Mouse (Mus musculus) lung, postnatal 0 days (tissue): ENCODE data around the gene Sost. TPM values are rescaled to one million over a fixed set of nuclear protein-coding genes. Genes with fewer than 3 reads are reported as not detected.

Experiments
- ATAC-seq: fragments of 200-750 bp; cut with Nextera tagmentation; 2 replicates; pipeline ENCODE4 v1.8.0; 2017; ENCODE audit warnings: moderate library complexity
- DNase-seq: peaks from one replicate; pipeline ENCODE4 v3.0.0-alpha.2; 2016; ENCODE audit warnings: low spot score
- H3K27ac ChIP-seq: fragments of 300-500 bp; sonication (generic); 2 replicates; pipeline ENCODE4 v1.5.1; 2014; ENCODE audit warnings: antibody characterized with exemption, mild to moderate bottlenecking, low read length, mixed read lengths
- H3K27me3 ChIP-seq: fragments of 300-500 bp; sonication (generic); replicated peaks from 2 replicates; pipeline ENCODE4 v1.6.1; 2014; ENCODE audit warnings: low read length, mixed read lengths; ENCODE audit not compliant: insufficient read depth
- H3K36me3 ChIP-seq: fragments of 300-500 bp; sonication (generic); 2 replicates; pipeline ENCODE4 v1.6.1; 2014; ENCODE audit warnings: low read length, mixed read lengths; ENCODE audit not compliant: insufficient read depth
- H3K4me1 ChIP-seq: fragments of 300-500 bp; sonication (generic); 2 replicates; pipeline ENCODE4 v1.6.1; 2014; ENCODE audit warnings: antibody characterized with exemption, low read depth, low read length, mixed read lengths; ENCODE audit not compliant: insufficient read depth
- H3K4me2 ChIP-seq: fragments of 300-500 bp; sonication (generic); replicated peaks from 2 replicates; pipeline ENCODE4 v1.6.1; 2014; ENCODE audit warnings: low read depth, mild to moderate bottlenecking, low read length, moderate library complexity, mixed read lengths
- H3K4me3 ChIP-seq: fragments of 300-500 bp; sonication (generic); 2 replicates; pipeline ENCODE4 v1.5.1; 2014; ENCODE audit warnings: low read depth, low read length
- H3K9ac ChIP-seq: fragments of 300-500 bp; sonication (generic); replicated peaks from 2 replicates; pipeline ENCODE4 v1.6.1; 2014; ENCODE audit warnings: low read depth, mild to moderate bottlenecking
- H3K9me3 ChIP-seq: fragments of 300-500 bp; sonication (generic); 2 replicates; pipeline ENCODE4 v1.6.1; 2016; ENCODE audit warnings: low read length, mixed read lengths
- CTCF ChIP-seq: IDR thresholded peaks from 2 replicates; pipeline ENCODE4 v1.5.1; 2016; ENCODE audit warnings: antibody characterized with exemption, mild to moderate bottlenecking
- EP300 ChIP-seq: IDR thresholded peaks from 2 replicates; pipeline ENCODE4 v1.6.1; 2016; ENCODE audit warnings: antibody characterized with exemption, mild to moderate bottlenecking, control low read depth
- WGBS: fragments of 180-500 bp; shearing (Covaris S2); extraction: QIAGEN DNeasy Blood & Tissue Kit; methylation state at CpG from one replicate; pipeline ENCODE4 v1.1.7; 2014; 5-methylcytosine and 5-hydroxymethylcytosine counted together
- polyA plus RNA-seq: library from polyadenylated mRNA; unstranded; fragments of >200 nt; fragmentation: Nextera tagmentation; extraction: Ambion mirVana; gene quantifications from 2 replicates; pipeline ENCODE4 v1.2.1, GENCODE M21; 2015

Gene Sost
- polyA plus RNA-seq, 1 experiment from 2014 or later = not detected

- DNase-seq (peak; percentile 85), ATAC-seq (peak; percentile 71)
- Histone ChIP-seq H3K9me3 (no peaks in the 10 kb centered on the region), H3K36me3 (no peaks in the 10 kb centered on the region), H3K27me3 (no peaks in the 10 kb centered on the region; the same call in 1 of the 2 replicates), H3K4me1 (no peaks in the 10 kb centered on the region), H3K9ac (no peak overlapping the region), H3K4me2 (no peak overlapping the region), H3K4me3 (no peak overlapping the region), H3K27ac (no peak overlapping the region)
- peak; percentile 99 for TF ChIP-seq CTCF
- no peak for TF ChIP-seq EP300
- WGBS = 2% methylated on average over 6 of the region's 6 CpGs
Measured at GRCm38 (mm10) chr11:101919660-101920059, 47.2 kb downstream of the Sost start.

- no peak overlapping the region for H3K9ac ChIP-seq
- H3K36me3 ChIP-seq = no peaks in the 10 kb centered on the region
- H3K9me3 ChIP-seq = no peaks in the 10 kb centered on the region
- 60% methylated on average over 3 of the region's 3 CpGs for WGBS
- no peak overlapping the region for H3K4me3 ChIP-seq
- ATAC-seq (no peak), DNase-seq (no peak)
- no peak overlapping the region for H3K4me2 ChIP-seq
- H3K27ac ChIP-seq = no peak overlapping the region
- H3K4me1 ChIP-seq = no peaks in the 10 kb centered on the region
- H3K27me3 ChIP-seq = no peaks in the 10 kb centered on the region; the same call in 1 of the 2 replicates
- no peak for TF ChIP-seq EP300
- TF ChIP-seq CTCF = no peak
Measured at GRCm38 (mm10) chr11:101918609-101919008, 48.2 kb downstream of the Sost start.

GRCm38 (mm10) chr11:101916772-101917171 lies 50.0 kb downstream of the Sost start:
- Histone ChIP-seq H3K9ac (no peak overlapping the region), H3K36me3 (no peaks in the 10 kb centered on the region), H3K4me2 (no peak overlapping the region), H3K9me3 (no peaks in the 10 kb centered on the region), H3K27me3 (no peaks in the 10 kb centered on the region; the same call in 1 of the 2 replicates), H3K27ac (no peak overlapping the region), H3K4me1 (no peaks in the 10 kb centered on the region), H3K4me3 (no peak overlapping the region)
- 68% methylated on average over 3 of the region's 3 CpGs for WGBS
- peak; percentile 52 for TF ChIP-seq CTCF
- no peak for TF ChIP-seq EP300
- DNase-seq = no peak
- ATAC-seq = no peak

GRCm38 (mm10) chr11:101913591-101913990 lies 53.2 kb downstream of the Sost start:
- TF ChIP-seq EP300 (no peak), CTCF (peak; percentile 37)
- ATAC-seq = no peak
- Histone ChIP-seq H3K4me3 (no peak overlapping the region), H3K9me3 (no peaks in the 10 kb centered on the region), H3K27me3 (no peaks in the 10 kb centered on the region; the same call in 1 of the 2 replicates), H3K4me1 (no peaks in the 10 kb centered on the region), H3K36me3 (no peaks in the 10 kb centered on the region), H3K4me2 (no peak overlapping the region), H3K27ac (no peak overlapping the region), H3K9ac (no peak overlapping the region)
- DNase-seq = no peak
- 50% methylated on average over 8 of the region's 8 CpGs for WGBS

Other genes with a start within 250 kb of the Sost start
- 16.4 and 20.3 TPM in 2 replicates for gene Dhx8, start 234.1 kb downstream of the Sost start, polyA plus RNA-seq
- 1.2 TPM in 2 replicates for gene Etv4, start 181.6 kb downstream of the Sost start, polyA plus RNA-seq
- 8.1 and 8.7 TPM in 2 replicates for gene Meox1, start 72.6 kb downstream of the Sost start, polyA plus RNA-seq
- 0.20 TPM in 1 of 2 replicates, not detected in the other for gene Cfap97d1, start 17.3 kb upstream of the Sost start, polyA plus RNA-seq
- 78.2 and 80.0 TPM in 2 replicates for gene Dusp3, start 20.0 kb upstream of the Sost start, polyA plus RNA-seq
- gene Mpp3, start 61.4 kb upstream of the Sost start, polyA plus RNA-seq = 0.84 and 2.2 TPM in 2 replicates
- gene Cd300lg, start 74.5 kb upstream of the Sost start, polyA plus RNA-seq = 2.1 and 2.4 TPM in 2 replicates
- 3.9 TPM in 2 replicates for gene Mpp2, start 121.5 kb upstream of the Sost start, polyA plus RNA-seq
- 2.6 and 4.2 TPM in 2 replicates for gene Ppy, start 134.3 kb upstream of the Sost start, polyA plus RNA-seq
- gene Pyy, start 140.8 kb upstream of the Sost start, polyA plus RNA-seq = not detected in 2 replicates
- gene Nags, start 178.5 kb upstream of the Sost start, polyA plus RNA-seq = 0.91 and 1.4 TPM in 2 replicates
- 17.6 and 18.9 TPM in 2 replicates for gene Tmem101, start 189.4 kb upstream of the Sost start, polyA plus RNA-seq
- gene Lsm12, start 218.3 kb upstream of the Sost start, polyA plus RNA-seq = 74.7 and 79.9 TPM in 2 replicates
- 15.8 and 16.7 TPM in 2 replicates for gene G6pc3, start 222.6 kb upstream of the Sost start, polyA plus RNA-seq